Mouse (Mus musculus) cerebral cortex, adult 2 months (tissue): ENCODE data around the gene Gpr146.

ENCODE experiments used
- WGBS: fragments of 180-500 bp; shearing (Covaris S2); methylation state at CpG from one replicate; pipeline ENCODE4 v1.1.7; 2018; 5-methylcytosine and 5-hydroxymethylcytosine counted together

The Gpr146 gene

GRCm38 (mm10) chr5:139427989-139428388, 50.5 kb downstream of the Gpr146 start:
- WGBS, result 45% methylated on average over 9 of the region's 9 CpGs

- 21% methylated on average over 12 of the region's 12 CpGs for WGBS
Observed at GRCm38 (mm10) chr5:139429818-139430341, 52.4 kb downstream of the Gpr146 start.

GRCm38 (mm10) chr5:139432333-139432732, 54.8 kb downstream of the Gpr146 start:
- WGBS, result 56% methylated on average over 6 of the region's 6 CpGs

- WGBS, result 66% methylated on average over 7 of the region's 7 CpGs
Observed at GRCm38 (mm10) chr5:139432747-139433508, 55.4 kb downstream of the Gpr146 start.

GRCm38 (mm10) chr5:139433842-139434568, 56.5 kb downstream of the Gpr146 start:
- 72% methylated on average over 9 of the region's 9 CpGs for WGBS

GRCm38 (mm10) chr5:139434940-139435339, 57.4 kb downstream of the Gpr146 start:
- WGBS, result 19% methylated on average over 8 of the region's 8 CpGs

DNA sequence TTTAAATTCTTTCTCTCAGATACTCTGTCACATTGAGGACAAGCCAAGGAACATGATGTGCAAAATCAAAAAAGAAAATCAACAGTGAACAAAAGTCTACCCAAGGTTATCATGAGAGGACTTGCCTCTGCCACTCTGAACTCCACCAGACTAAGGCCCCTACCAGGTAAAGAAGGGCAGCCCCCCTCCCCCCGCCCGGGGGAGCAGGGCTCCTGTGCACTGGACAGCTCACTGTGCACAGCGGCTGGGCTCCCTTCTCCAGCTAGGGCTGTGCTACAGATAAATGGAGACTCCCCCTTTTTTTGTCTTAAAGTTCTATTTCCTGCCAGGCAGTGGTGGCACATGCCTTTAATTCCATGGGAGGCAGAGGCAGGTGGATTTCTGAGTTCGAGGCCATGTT, 60.3 kb downstream of the Gpr146 start:
- WGBS, result 86% methylated on average over 4 of the region's 4 CpGs

GRCm38 (mm10) chr5:139438440-139438839, 60.9 kb downstream of the Gpr146 start:
- 53% methylated on average over 12 of the region's 12 CpGs for whole genome bisulfite sequencing

GRCm38 (mm10) chr5:139440451-139440850, 63.0 kb downstream of the Gpr146 start:
- 33% methylated on average over 5 of the region's 5 CpGs for WGBS

DNA sequence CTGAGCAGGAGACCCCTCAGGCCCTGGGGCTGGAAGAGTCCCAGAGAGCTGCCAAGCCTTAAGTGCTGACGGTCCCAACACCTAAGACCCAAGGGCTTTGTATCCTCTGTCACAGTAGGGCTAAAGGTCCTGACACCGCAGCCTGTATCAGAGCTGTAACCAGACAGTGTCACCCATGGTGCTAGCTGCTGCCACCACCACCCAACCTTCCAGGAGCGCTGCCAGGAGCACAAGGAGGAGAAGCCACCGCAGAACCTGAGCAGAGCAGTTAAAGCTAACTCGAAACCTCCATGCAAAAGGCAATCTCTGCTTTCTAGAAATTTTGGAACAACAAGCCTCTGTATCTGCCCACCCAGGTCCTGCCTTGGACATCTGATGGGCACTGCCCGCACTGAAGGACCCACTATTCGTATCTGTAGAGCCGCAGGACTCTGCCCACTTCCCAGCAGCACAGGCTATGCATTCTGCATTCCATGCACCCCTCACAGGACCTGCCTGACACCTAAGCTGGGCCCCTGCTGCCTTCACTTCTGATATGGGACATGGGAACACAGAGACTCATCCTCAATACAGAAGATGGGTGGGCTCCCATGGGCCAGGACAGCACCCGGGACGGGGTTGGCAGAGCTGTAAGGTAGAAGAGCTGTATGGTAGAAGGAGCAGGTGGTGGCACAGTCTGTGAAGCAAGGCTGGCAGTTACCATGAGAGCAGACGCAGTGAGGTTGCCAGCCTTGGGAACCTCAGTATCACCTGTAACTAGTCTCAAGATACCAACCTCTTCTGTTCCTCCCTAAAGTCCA, 63.6 kb downstream of the Gpr146 start:
- 69% methylated on average over 11 of the region's 11 CpGs for WGBS

GRCm38 (mm10) chr5:139441726-139442018, 64.2 kb downstream of the Gpr146 start:
- 91% methylated on average over 2 of the region's 2 CpGs for WGBS

- WGBS, result 58% methylated on average over 12 of the region's 12 CpGs
Observed at GRCm38 (mm10) chr5:139442428-139442827, 64.9 kb downstream of the Gpr146 start.

DNA sequence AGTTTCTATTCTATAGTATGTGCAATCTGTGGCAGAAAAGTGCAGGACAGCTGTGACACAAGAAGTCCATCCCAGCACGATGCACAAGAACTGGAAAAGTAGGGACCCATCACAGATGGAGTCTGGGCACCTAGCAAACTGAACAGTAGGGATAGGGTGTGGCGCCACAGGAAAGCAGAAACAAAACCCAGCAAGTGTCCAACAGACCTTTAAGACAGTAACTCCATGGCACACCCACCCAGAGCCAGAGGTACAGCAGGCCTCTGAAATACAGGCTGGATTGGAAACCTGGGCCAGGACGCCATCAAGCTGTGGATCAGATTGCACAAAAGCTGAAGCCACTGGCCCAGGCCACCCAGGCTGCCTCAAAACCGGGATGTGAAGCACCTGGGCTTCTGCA, 65.5 kb downstream of the Gpr146 start:
- WGBS, result 72% methylated on average over 4 of the region's 4 CpGs

DNA sequence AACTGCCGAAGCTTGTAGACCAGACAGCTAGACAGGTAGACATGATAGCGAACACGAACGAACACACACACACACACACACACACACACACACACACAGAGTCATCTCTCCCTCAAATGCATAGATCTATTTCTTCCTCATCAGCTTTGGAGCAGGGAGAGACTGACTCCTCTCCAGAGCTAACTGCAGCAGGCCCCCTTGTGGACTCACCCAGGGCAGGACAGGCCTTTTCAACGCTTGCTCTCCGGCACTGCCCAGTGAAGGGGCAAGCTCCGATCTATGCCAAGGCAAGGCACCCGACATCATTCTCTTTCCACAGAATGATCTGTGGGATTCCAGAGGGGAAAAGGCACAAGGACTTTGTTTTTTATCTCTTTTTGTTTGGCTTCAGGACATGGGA, 67.8 kb downstream of the Gpr146 start:
- 71% methylated on average over 8 of the region's 8 CpGs for WGBS
